Mouse (Mus musculus): ENCODE results near the gene Adprh.

- TF ChIP-seq CTCF (IDR thresholded peaks at IDR 0.05; ENCODE audit: borderline replicate concordance, extremely low read depth, insufficient read depth, insufficient read length): no peak
- TF ChIP-seq POLR2A (IDR thresholded peaks at IDR 0.05; ENCODE audit: borderline replicate concordance, extremely low read depth, insufficient read depth, insufficient read length, poor library complexity, severe bottlenecking): no peak
These were observed 44.9 kb downstream of the Adprh start for GRCm38 (mm10) chr16:38407584-38407983.

Data from brain, embryonic 14.5 days (tissue).